Mouse (Mus musculus): Measurements from ENCODE around the gene Dazap1.

The Dazap1 gene

DNA sequence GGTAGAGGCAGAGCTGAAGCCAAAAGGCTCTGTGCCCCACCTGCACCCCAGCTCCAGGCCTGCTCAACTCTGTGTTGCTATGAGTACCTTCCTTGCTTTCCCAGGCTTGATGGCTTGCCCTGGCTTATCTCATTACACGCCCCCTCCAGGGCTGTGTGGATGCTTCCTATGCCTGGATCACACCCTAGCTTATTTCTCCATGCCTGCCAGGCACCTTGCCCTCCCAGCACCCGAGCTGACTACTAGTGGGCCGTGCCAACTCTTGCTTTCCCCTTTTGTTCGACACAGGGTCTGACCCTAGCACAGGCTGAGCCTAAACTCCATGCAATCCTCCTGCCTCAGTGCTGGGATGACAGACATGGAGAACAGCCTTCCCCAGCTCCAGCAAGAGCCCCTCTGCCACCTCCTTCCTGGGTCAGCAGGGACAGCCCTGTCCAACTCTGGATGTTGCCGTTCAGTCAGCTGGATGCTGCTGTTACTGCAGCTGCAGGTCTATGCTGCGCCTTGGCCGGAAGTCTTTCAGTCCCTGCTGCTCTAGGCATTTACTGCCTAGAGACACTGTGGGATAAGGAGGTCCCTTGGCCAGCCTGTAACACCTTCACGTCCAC is 36.3 kb downstream of the Dazap1 start:
- DNase-seq (ENCODE audit: low read depth, low spot score): no peak

DNA sequence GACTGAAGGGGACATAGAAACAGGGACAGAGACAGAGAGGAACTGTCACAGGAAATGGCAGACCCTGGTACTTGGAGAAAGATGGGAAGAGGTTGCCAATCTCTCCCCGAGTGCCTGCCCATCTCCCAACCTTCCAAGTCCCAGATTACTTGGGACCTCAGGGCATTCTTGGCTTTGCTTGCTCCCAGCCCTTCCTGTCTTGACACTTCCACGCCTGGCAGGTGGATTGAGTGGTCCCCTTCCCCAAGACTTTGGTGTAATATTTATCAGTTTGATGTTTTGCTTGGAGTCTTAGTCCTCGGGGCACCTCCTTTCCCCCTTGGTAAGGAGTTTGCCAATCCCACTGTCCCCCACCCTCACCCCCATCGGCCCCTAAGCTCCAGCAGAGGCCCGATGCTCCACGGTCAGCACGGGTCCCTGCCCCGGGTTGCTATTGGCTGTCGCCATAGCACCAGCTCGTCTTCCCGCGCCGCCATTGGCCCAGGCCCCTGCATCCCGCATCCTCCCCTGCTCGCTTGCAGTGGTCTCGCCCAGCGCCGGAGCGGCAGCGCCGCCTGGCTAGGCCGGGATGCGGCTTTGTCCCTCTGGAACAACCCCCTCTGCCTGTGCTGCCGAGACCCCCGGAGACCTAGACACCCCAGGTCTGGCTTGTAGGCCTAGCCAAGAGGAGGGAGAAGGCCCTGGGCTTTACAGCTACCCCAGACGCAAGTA is 37.4 kb downstream of the Dazap1 start:
- peak; percentile 98 for DNase-seq (ENCODE audit: low read depth, low spot score)

DNA sequence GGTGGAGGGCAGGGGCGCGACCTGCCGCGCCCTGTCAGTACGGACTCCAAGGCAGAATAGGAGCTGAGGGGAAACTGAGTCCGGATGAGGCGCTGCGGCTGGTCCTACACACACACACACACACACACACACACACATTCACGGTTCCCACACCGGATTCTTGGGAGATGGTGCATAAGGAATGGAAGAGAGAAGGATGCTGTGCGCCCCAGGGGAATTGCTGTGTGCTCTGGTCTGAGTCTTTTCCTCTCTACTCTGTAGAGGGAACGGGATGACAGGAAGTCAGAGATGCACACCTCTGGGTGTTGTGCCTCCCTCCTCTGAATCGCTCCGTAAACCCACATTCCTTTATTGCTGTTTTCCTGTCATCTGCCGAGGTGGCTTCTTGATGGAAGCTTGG is 38.0 kb downstream of the Dazap1 start:
- DNase-seq (ENCODE audit: low read depth, low spot score): peak; percentile 55

DNA sequence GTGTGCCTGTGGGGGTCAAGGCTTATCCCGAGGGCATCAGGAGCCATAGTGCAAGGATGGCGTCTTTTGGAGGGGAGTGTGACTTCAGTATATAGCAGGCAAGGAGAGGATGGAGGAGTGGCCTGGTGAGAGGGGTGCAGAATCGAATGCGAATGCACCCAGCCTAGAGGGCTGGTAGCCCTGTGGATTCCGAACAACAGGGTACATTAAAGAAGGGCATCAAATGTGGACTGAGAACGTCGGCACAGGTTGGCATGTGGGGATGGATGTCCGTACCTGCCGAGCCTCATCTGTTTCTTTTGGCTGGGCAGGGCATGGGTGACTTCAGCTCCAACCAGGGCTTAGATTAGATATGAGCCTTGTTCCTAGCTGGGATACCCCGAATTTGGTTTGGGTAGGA is 38.5 kb downstream of the Dazap1 start:
- DNase-seq (ENCODE audit: low read depth, low spot score): no peak

DNA sequence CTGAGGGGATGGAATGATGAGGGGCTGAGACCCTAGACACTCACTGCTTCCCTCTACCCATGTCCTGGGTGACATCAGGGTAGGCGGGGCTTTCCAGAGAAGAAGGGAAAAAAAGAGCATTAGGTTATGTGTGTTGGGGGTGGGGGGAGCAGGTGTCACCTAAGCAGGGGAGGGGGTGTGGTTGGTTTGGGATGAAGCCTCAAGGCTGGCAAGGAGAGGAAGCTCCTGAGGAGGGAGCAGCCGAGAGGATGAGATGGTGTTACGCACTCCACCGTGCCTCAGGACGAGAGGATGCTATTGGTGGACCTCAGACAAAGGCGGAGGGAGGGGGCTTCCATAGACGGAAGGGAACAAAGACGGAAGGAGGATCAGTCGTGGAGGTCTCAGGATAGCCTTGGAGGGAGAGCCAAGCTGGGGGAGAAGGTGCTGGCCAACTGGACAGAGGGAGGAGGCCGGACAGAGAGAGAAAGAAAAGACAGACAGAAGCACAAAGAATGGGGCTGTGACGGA is 39.4 kb downstream of the Dazap1 start:
- peak; percentile 79 for DNase-seq (ENCODE audit: low read depth, low spot score)

DNA sequence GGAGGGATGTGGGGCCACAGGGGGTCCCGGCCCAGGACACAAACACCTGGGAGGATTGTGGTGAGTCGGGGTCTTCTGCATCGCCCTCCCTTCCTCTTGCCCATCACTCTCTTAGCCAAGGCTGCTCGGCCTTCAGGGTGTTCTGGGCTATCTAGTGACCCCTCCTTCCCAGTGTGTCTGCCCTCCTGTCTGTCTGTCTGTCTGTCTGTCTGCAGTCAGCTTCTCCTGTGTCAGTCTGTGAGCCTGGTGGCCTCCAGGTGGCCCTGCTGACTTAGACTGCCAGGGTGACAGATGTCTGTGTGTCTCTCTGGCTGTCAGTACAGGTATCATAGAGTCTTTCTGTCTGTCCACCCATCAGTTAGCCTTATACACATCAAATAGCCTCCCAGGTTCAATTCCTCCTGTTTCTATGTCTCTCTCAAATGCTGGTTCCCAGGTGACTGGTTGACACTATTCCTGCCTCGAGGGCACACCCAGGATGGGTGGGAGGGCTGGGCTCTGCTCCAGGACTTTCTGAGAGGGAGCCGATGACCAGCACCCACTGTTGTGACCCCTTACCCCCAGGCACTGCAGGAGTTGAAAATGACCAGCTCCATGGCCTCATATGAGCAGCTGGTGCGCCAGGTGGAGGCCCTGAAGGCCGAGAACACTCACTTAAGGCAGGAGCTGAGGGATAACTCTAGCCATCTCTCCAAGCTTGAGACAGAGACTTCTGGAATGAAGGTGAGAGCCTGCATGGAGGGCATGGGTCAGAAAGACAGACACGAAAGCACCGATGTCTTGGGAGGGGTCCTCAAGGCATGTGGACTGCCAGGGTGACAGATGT is 40.2 kb downstream of the Dazap1 start:
- no peak for DNase-seq (ENCODE audit: low read depth, low spot score)

DNA sequence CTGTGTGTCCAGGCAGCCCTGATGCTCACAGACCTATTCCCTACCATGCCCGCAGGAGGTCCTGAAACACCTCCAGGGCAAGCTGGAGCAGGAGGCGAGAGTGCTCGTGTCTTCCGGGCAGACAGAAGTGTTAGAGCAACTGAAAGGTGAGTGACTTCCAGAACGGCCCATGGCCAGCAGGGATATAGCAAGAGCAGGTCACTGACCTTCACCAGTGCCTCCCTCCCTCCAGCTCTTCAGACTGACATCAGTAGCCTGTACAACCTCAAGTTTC is 40.7 kb downstream of the Dazap1 start:
- no peak for DNase-seq (ENCODE audit: low read depth, low spot score)

DNA sequence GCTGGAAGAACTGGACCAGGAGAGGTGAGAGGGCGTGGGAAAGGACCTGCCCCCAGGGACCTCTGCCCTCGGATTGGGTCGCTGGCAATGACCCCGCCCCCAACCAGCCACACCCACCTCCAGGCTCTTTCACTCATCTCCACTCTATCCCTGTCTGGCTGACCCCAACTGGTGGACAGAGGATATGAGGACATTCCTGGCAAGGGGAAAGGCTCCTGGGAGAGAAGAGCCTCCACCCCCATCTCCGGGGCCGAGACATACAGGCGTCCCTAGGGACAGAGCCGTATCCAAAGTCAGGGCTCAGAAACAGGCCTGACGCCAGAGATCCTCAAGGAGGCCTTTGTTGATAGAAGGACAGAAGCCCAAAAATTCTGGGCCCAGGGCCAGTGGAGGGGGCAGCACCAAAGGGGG is 41.2 kb downstream of the Dazap1 start:
- peak; percentile 78 for DNase-seq (ENCODE audit: low read depth, low spot score)

DNA sequence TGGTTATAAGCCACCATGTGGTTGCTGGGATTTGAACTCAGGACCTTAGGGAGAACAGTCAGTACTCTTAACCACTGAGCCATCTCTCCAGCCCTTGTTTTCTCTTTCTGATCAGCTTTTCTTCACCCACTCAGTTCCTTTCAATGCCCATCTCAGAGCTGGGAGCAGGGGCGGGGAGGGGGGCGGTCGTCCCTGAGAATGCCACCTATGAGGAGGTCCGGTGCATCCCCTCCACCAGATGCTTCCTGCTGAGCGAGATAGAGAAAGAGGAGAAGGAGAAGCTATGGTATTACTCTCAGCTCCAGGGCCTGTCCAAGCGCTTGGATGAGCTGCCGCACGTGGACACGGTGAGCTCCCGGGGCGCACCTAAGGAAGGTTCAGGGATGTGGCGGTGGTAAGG is 43.2 kb downstream of the Dazap1 start:
- no peak for DNase-seq (ENCODE audit: low read depth, low spot score)

DNA sequence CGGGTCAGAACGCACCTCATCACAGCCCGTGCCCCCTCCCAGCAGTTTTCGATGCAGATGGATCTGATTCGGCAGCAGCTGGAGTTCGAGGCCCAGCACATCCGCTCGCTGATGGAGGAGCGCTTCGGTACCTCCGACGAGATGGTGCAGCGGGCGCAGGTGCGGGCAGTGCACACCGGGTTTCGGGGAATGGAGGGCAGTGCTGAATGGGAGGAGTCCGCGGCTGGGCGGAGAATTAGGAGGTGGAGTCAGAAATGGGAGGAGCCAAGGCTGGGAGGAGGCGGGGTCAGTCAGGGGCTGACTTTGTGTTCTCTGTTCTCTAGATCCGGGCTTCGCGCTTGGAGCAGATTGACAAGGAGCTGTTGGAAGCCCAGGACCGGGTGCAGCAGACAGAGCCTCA is 43.6 kb downstream of the Dazap1 start:
- no peak for DNase-seq (ENCODE audit: low read depth, low spot score)

DNA sequence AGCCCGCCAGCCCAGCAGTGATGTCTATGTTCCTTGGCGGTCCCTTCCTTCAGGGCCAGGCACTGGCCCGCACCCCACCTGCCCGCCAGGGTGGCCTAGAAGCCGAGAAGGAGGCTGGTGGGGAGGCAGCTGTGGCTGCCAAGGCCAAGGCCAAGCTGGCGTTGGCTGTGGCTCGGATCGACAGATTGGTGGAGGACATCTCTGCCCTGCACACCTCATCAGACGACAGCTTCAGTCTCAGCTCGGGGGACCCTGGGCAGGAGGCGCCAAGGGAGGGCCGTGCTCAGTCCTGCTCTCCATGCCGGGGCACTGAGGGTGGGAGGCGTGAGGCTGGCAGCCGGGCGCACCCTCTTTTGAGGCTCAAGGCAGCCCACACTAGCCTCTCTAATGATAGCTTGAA is 50.3 kb downstream of the Dazap1 start:
- no peak for DNase-seq (ENCODE audit: low read depth, low spot score)

DNA sequence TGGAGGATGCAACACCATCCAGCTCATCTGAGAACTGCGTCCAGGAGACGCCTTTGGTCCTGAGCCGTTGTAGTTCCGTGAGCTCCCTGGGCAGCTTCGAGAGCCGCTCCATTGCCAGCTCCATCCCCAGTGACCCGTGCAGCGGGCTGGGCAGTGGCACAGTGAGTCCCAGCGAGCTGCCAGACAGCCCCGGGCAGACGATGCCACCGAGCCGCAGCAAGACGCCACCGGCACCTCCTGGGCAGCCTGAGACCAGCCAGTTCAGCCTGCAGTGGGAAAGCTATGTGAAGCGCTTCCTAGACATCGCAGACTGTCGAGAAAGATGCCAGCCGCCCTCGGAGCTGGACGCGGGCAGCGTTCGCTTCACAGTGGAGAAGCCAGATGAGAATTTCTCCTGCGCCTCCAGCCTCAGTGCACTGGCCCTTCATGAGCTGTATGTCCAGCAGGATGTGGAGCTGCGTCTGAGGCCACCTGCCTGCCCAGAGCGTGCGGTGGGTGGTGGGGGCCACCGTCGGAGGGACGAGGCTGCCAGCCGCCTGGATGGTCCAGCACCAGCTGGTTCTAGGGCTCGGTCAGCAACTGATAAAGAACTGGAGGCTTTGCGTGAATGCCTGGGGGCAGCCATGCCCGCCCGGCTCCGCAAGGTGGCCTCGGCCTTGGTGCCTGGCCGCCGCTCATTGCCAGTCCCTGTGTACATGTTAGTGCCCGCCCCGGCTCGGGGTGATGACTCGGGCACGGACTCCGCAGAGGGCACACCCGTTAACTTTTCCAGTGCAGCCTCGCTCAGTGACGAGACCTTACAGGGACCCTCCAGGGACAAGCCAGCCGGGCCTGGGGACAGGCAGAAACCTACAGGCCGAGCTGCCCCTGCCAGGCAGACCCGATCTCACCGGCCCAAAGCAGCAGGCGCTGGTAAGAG is 51.6 kb downstream of the Dazap1 start:
- DNase-seq (ENCODE audit: low read depth, low spot score): no peak

DNA sequence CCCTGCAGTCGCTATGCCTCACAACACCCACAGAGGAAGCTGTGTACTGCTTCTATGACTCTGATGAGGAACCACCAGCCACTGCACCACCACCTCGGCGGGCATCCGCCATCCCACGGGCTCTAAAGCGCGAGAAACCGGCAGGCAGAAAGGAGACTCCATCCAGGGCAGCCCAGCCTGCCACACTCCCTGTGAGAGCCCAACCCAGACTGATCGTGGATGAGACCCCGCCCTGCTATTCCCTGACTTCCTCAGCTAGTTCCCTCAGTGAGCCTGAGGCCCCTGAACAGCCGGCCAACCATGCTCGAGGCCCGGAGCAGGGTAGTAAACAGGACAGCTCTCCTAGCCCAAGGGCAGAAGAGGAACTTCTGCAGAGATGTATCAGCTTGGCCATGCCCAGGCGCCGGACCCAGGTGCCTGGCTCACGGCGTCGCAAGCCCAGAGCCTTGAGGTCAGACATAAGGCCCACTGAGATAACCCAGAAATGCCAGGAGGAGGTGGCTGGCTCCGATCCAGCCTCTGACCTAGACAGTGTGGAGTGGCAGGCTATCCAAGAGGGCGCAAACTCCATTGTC is 52.4 kb downstream of the Dazap1 start:
- DNase-seq (ENCODE audit: low read depth, low spot score): peak; percentile 78

DNA sequence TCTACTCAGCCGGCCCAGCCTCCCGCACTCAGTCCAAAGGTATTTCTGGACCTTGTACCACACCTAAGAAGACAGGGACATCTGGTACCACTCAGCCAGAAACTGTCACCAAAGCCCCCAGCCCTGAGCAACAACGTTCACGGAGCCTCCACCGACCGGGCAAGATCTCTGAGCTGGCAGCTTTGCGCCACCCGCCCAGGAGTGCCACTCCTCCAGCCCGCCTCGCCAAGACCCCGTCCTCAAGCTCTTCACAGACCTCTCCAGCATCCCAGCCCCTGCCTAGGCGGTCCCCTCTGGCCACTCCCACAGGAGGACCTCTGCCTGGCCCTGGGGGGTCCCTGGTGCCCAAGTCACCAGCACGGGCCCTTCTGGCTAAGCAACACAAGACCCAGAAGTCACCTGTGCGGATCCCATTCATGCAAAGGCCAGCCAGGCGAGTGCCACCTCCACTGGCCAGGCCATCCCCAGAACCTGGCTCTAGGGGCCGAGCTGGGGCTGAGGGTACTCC is 53.3 kb downstream of the Dazap1 start:
- no peak for DNase-seq (ENCODE audit: low read depth, low spot score)

DNA sequence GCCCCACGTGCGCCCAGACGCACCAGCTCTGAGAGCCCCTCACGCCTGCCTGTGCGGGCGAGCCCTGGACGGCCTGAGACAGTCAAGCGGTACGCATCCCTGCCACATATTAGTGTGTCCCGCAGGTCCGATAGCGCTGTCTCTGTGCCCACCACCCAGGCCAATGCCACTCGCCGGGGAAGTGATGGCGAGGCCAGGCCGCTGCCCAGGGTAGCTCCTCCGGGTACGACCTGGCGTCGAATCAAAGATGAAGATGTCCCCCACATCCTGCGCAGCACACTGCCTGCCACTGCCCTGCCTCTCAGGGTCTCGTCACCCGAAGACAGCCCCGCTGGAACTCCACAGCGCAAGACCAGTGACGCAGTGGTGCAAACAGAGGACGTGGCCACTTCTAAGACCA is 54.0 kb downstream of the Dazap1 start:
- no peak for DNase-seq (ENCODE audit: low read depth, low spot score)

DNA sequence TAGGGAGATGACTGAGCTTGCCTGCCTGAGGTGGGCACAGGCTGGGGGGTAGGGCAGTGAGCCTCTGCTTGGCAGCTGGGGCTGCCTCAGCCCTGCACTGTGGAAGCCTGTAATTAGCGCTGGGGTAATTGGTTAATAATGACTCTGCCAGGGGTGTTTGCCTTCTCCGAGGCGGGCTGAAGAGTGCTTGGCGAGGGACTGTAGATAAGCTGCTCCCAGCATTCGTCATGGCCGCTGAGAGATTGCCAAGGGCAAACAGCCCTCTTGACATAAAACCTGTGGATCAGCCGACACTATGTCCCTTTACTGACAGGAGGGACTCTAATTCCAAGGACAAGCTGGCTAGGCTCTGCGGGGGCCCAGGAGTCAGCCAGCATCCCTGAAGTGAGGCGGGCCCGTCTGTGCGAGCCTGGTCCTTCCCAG is 55.1 kb downstream of the Dazap1 start:
- peak; percentile 78 for DNase-seq (ENCODE audit: low read depth, low spot score)

DNA sequence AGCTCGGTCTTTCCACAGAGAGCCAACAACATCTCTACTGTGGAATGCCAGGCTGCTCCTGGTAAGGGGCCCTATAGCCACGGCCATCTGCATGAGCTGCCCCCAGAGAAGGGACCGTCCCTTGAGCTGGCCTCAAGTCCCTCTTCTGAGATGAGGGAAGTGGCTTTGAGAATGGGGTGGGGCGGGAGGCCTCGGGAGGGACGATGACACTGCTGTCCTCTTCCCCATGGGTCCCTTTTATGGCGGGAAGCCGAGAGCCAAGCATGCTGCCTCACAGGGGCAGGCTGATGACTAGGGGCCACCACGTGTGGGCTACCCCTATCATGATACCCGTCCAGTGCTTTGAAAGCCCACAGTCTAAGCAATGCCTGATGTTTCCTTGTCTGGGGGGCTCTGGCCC is 55.7 kb downstream of the Dazap1 start:
- DNase-seq (ENCODE audit: low read depth, low spot score): no peak

DNA sequence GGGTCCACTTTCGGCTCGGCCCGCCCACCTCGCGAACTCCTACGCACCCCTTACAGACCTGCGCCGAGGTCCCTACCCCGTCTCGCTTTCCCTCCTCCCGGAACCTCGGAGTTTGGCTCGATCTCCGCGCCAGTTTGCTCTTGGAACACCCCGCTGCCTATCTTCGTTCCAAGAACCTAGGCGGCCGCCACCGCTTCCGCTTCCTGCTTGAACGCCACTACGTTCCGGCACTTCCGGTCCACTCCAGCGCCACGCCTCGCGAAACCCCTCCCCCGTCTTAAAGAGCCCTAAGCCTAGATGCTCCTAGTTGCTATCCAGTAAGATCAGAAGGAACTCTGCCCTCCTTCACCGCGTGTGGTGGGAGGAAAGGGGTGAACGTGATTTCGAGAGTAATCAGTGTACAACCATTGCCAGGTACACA is 59.1 kb downstream of the Dazap1 start, which contains the start of gene 2310011J03Rik:
Gene 2310011J03Rik, minus strand, starts transcription at position 198 of the 421 bp plus-strand sequence.
- peak; percentile 97 for DNase-seq (ENCODE audit: low read depth, low spot score)

DNA sequence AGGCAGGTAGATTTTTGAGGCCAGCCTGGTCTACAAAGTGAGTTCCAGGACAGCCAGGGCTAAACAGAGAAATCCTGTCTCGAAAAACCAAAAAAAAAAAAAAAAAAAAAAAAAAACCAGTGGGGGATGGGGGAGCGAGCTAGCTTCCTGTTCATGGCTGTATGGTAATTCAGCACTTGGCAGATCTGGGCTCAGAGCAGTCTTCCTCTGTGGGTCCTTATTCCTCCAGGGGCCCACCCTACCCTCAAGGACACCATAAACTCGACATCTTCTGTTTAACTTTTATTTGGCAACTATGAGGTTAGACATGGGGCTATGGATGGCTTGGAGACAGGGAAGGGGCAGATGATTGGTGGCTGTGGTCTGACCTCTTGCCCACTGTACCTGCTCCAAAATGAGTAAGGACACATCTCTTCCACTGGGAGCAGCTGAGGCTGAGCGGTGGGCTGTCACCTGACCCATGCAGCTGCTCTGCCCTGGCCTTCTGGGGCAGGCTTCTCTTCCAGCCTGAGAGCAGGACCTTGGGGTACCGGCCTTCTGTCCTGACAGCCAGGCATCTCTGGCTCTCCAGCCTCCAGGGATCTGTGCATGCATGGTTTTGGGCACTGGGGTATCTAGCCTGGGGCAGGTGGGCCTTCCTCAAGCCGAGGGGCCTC is 59.9 kb downstream of the Dazap1 start:
- no peak for DNase-seq (ENCODE audit: low read depth, low spot score)
